Mouse (Mus musculus): ENCODE results near the gene Kdelr3. TPM values are rescaled to one million over a fixed set of nuclear protein-coding genes. Genes with fewer than 3 reads are reported as not detected.

The Kdelr3 gene
- total RNA-seq (2021), result 1 to 10 TPM; 1.0 to 1.3 TPM
- long read RNA-seq, partial matches to known transcripts, result 0 of 1 reads
- long read RNA-seq, other reads (novel, unspliced or antisense), result 0 of 1 reads

DNA sequence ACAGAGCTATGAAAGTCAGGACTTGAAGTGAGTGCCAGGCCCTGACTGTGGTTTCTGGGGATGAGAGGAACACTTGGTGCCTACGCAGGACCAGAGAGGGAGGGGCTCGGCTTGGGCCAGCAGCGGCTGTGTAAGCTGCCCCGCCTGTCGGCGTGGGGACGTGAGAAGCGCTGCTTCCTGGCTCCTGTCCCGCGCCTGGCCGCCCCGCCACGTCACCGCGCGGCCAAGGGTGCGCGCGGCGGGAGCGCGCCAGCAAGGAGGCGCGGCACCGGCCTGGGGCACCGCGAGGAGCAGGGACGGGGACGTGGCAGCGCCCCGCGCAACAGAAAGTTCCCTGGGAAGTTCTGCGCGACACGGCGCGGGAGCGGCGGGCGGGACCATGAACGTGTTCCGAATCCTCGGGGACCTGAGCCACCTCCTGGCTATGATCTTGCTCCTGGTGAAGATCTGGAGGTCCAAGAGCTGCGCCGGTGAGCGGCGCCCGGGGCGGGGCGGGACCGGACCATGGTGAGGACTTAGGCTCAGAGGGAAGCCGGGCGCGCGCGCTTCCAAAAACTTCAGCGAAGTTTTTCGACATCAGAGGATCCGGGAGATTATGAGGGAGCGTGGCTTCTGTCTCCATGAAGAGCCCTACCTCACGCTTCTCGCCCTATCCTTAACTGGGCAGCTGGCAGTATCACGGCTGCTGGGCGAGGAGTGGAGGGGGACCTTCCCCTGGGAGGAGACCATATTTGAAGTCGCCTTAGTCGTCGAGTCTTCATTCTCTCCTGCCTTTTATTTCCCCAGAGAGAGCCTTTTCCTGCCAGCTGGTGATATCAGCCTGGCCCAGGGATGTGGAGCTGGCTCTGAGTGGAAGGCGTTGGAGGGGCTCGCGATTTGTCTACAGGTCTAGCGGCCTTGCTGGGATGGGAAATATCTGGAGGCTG is at the start of gene Kdelr3:
Gene Kdelr3 (plus strand): TSS at position 241 of the 926 bp plus-strand sequence.
- DNase-seq (ENCODE audit: low spot score in 2 of 2), result peak in 1 of 2 experiments; percentile 48

GRCm38 (mm10) chr15:79466601-79467286 is 49.5 kb upstream of the Kdelr3 start:
- DNase-seq (ENCODE audit: low spot score in 2 of 2), result peak; percentile 93 to 94

DNA sequence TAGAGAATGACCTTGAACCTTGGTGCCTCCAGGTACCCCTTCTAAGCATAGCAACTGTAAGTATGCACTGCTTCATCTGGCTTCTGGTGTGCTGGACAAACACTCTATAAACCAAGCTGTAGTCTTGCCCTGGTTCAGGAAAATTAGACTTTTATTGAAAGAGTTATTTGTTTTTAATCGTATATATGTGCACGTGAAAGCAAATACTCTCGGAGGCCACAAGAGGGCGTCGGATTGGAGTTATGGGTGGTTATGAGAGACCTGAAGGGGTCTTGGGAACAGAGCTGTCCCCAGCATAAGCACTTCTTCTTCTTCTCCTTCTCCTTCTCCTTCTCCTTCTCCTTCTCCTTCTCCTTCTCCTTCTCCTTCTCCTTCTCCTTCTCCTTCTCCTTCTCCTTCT is 46.6 kb upstream of the Kdelr3 start:
- no peak for DNase-seq (ENCODE audit: low spot score in 2 of 2)

- DNase-seq (ENCODE audit: low spot score in 2 of 2), result no peak
Observed at GRCm38 (mm10) chr15:79470583-79470982, 45.6 kb upstream of the Kdelr3 start.

DNA sequence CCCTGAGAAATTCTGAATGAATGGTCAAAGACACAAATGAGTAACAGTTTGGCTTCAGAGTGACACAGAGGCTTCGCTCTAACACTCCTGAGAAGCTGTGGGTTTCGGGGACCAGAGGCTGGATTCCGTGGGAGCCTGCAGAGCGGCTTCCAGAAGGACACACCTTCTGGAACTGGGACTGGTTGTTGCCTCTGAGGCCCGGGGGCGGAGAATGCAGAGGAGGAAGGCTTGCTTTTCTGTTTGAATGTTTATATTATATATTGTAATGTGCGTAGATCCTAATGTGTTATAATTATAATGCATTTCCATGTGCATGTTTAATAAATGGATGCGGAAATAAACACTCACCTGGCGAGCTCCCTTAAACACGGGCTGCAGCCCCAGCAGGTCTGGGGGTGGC is 45.1 kb upstream of the Kdelr3 start:
- DNase-seq (ENCODE audit: low spot score in 2 of 2), result no peak

DNA sequence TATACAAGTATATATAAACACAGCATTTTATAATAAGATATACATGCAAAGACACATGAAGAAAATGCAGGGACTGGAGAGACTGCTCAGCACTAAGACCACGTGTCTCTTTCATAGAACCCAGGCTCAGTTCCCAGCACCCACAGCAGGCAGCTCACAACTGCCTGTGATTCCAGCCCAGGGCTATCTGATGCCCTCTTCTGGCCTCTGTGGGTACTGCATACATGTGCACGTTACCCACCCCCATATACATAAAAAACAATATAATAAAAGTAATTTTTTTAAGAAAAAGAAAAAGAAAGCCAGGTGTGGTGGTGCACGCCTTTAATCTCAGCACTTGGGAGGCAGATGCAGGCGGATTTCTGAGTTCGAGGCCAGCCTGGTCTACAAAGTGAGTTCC is 43.2 kb upstream of the Kdelr3 start:
- no peak for DNase-seq (ENCODE audit: low spot score in 2 of 2)

- no peak for DNase-seq (ENCODE audit: low spot score in 2 of 2)
Observed at GRCm38 (mm10) chr15:79473638-79474355, 42.4 kb upstream of the Kdelr3 start.

GRCm38 (mm10) chr15:79477227-79477626 is 39.0 kb upstream of the Kdelr3 start:
- DNase-seq (ENCODE audit: low spot score in 2 of 2), result no peak

DNA sequence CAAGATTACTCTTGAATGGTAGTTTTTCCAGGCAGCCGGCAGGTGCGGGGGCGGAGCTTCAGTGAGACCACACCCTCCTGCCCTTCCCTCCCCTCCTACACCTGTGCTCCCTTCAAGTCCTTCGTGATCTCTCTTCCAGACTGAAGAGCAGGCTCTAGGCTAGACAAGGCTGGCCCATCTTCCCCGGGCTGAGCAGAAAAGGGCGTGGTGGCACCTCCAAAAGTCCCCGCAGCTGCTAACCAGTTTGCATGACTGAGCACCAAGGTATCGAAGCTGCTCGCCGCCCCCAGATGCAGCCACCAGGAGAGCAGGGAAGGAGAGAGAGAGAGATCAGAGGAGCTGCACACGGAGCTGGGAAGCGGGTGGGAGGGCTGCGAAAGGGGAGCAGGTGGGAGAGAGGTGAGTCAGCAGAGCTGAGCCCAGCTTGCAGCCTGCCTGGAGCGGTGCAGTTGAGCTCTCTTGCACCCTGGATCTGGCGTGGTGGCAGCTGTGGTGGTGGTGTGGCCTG is 35.0 kb upstream of the Kdelr3 start:
- no peak for DNase-seq (ENCODE audit: low spot score in 2 of 2)

GRCm38 (mm10) chr15:79489463-79489862 is 26.7 kb upstream of the Kdelr3 start:
- DNase-seq (ENCODE audit: low spot score in 2 of 2), result no peak

DNA sequence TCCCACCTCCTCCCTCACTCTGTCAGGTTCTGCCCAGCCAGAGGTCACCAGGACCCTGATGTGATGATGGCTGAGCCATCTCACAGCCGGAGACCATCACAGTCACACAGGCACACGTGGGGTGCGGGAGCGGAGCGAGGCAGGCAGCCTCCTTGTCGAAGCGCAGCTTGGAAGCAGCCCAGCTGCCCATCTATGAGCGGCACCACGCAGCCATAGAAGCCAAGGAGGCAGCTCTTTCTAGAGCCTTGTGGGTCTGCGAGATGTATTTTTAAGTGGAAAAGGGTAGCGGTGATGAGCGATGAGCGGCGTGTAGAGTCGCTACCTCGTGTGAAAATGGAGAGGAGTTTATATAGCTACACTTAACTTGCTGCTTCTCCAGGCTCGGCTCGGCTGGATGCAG is 22.7 kb upstream of the Kdelr3 start:
- DNase-seq (ENCODE audit: low spot score in 2 of 2), result peak in 1 of 2 experiments; percentile 31

DNA sequence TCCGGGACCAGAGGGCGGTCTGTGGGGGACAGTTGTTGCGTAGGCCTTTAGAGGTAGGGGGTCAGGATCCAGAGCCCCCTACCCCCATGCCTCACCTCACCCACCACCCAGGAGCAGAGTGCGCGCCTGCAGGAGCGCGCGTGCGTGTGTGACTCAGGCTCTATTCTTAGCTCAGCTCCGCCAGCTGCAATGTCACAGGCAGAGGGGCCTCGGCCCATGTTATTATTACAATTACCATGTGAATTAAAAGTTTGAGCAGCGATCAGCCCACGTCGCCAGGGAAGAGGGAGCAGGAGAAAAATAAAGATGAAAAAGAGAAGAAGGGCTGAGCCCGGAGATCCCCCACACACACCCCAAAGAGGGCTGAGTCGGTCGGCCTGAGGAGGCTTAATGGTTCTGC is 16.1 kb upstream of the Kdelr3 start:
- no peak for DNase-seq (ENCODE audit: low spot score in 2 of 2)

DNA sequence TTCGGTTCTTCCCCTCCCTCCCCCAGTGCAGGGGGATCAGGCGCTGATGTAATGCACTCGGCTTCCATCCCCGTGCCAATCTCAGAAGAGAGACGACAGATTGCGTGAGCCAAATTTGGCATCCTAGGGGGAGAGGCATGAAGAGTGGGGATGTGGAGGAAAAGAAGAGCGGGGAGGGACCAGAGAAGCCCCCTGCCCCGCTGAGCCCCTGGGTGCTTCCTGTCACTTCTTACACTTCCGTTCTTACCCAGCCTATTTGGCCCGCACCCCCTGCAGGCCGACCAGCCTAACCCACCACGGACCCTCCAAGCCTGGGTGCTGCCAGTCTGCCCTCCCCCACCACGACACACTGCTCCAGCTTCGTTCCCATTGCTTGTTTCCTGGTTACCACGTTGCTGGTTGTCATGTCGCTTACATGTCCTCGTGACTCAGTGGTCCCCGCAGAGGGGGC is 13.3 kb upstream of the Kdelr3 start:
- DNase-seq (ENCODE audit: low spot score in 2 of 2), result peak; percentile 65 to 68

- no peak for DNase-seq (ENCODE audit: low spot score in 2 of 2)
Observed at GRCm38 (mm10) chr15:79503438-79503837, 12.8 kb upstream of the Kdelr3 start.

DNA sequence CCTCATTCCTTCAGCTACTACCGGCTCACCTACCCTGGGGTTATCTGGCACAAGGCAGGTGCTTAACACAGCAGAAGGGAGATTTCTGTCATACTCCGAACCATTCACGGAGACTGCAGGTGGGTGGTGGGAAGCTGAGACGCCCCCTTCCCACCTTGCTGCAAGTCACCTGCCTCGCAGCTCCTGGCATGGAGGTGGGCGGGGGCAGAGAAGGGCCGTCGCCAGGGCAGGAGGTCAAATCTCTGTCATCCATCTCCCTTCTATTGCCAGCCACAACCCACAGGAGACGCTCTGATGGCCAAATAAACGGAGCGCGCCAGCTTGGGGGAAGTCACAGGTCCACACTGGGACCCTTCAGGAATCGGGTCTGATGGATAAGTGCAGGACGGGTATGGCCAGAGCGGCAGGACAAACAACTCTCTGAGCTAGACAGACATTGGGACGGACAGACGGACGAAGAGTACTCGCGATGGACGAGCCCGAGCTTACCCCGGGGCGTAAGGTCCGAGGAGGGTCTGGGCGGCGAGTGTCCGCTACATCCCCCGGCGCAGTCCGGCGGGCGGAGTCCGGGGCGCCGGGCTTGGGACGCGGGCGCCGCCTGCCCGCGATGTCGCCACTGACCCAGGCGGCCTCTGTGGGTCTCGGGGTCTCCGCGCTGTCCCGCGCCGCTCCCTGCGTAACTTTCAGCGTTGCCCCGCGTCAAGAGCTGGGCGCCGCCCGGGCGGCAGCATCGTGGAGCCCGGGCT is 11.3 kb upstream of the Kdelr3 start, which contains the start of gene Kcnj4:
Gene Kcnj4 (minus strand): TSS at position 535 of the 746 bp plus-strand sequence.
- DNase-seq (ENCODE audit: low spot score in 2 of 2), result no peak

DNA sequence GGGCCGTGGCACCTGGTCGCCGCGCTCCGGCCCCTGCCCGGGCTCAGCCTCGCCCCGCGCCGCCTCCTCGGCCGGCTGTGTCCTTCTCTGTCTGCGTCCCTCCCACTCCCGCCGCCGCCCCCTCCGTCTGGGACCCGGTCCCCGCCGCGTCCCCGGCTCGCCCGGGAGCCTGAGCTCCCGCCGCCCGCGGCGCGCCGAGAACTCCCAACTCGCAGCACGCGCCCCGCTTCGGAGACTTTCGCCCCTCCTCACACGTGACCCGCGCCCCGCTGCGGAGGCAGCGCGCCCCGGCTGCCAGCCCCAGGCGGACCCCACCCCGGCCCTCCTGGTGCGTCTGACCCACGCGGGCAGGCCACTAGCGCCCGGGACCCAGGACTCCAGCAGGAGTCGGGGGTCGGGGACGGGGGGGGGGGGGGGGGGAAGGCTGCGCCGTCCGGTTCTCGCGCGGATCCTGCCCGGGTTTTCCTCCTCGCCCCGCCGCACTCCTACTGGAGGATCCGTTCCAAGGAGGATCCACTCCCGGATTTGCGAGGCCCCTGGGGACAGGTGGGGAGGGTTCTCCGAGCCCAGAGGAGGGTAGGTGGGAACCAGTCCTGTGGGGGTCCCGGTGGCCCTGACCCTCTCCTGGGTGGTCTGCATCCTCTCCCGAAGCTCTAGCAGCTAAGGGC is 10.5 kb upstream of the Kdelr3 start:
- peak; percentile 82 to 90 for DNase-seq (ENCODE audit: low spot score in 2 of 2)

GRCm38 (mm10) chr15:79506460-79506859 is 9.8 kb upstream of the Kdelr3 start:
- no peak for DNase-seq (ENCODE audit: low spot score in 2 of 2)

DNA sequence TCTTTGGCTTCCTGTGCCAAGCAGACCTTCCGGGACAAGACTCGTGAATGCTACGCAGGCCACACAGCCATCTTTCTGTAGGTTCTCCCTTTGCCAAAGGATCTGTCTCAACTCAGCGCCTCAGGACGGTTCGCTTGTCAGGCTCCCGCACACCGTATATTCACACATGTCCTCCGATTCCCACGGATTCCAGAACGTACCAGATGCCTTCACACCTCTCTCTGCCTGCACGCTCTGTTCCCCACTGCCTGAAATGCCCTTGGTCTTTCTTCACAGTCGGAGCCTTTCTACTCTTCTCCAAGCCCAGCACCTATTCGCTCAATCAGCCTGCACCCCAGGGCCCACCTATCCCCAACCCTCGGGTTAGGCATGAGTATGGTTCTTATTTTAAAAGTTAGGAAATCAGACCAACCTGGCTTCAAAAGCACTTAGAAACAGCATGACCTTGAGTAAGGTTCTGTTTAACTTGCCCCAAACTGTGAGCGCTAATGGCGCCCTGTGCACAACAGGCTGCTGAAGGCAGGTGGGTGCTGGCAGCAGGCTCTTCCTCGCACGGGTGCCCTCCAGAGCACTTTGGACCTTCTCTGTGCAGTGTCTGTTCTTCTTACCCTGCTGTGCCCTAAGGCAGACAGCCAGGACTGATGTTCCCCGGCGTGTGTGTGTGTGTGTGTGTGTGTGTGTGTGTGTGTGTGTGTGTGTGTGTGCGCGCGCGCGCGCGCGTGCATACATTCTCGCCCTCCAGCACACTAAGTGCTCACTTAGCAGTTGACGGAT is 9.0 kb upstream of the Kdelr3 start:
- no peak for DNase-seq (ENCODE audit: low spot score in 2 of 2)

- DNase-seq (ENCODE audit: low spot score in 2 of 2), result no peak
Observed at GRCm38 (mm10) chr15:79509998-79510397, 6.2 kb upstream of the Kdelr3 start.
